ENCODE assay signal across 8 mouse cellular contexts in the genomic region with DNA sequence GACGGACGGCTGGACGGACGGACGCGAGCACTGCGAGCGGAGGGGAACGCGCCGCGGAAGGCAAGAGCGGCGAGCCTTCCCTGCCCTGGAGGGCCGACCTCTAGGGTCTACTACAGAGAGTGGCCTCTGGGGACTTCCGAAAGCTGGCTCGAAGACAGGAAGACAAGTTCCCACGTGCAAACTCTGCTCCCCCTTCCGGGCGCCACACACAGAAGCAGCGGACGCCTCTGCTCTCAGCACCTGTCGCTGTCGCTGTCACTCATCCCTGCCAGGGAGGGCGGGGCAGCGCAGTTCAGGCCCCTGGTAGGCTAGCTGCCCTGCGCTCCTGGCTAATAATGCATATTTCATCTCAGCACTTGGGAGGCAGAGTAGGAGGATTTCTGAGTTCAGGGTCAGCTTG. TPM values are rescaled to one million over a fixed set of nuclear protein-coding genes. Genes with fewer than 3 reads are reported as not detected.
A peak's percentile ranks its signal among the peaks of the same experiment; 100 is the strongest.
DNase-seq lines count a peak whose midpoint lies in the region; ATAC-seq lines count a peak whose summit lies in the region.

No protein-coding gene starts in this region.

- 0% methylated on average over 27 of the region's 27 CpGs for WGBS in embryonic facial prominence, embryonic 11.5 days
- WGBS in heart, embryonic 13.5 days = 1% methylated on average over 27 of the region's 27 CpGs
- 2% methylated on average over 21 of the region's 27 CpGs for WGBS in kidney, embryonic 16.5 days

- H3K27ac ChIP-seq in embryonic facial prominence, embryonic 11.5 days (replicated peaks; ENCODE audit: low read depth, low read length) = no peak overlapping the region
- no peak overlapping the region for H3K27ac ChIP-seq in heart, embryonic 13.5 days (replicated peaks)
- H3K27ac ChIP-seq in kidney, embryonic 16.5 days (ENCODE audit: low read length) = no peak overlapping the region

- no peak overlapping the region for H3K9ac ChIP-seq in embryonic facial prominence, embryonic 11.5 days (replicated peaks; ENCODE audit: low read length)
- peak overlapping the region; percentile 64 for H3K9ac ChIP-seq in heart, embryonic 13.5 days
- H3K9ac ChIP-seq in kidney, embryonic 16.5 days (replicated peaks; ENCODE audit: low read length) = peak overlapping the region; percentile 50; the same call in 1 of the 2 replicates

- no peaks in the 10 kb centered on the region for H3K36me3 ChIP-seq in embryonic facial prominence, embryonic 11.5 days (replicated peaks; ENCODE audit: control insufficient read depth, insufficient read depth, low read depth, low read length)
- no peaks in the 10 kb centered on the region for H3K36me3 ChIP-seq in heart, embryonic 13.5 days
- H3K36me3 ChIP-seq in kidney, embryonic 16.5 days (ENCODE audit: insufficient read depth, low read length) = no peaks in the 10 kb centered on the region

- peak overlapping the region; percentile 37 for H3K4me3 ChIP-seq in embryonic facial prominence, embryonic 11.5 days (ENCODE audit: low read depth, low read length)
- H3K4me3 ChIP-seq in heart, embryonic 13.5 days = peak overlapping the region; percentile 61
- H3K4me3 ChIP-seq in kidney, embryonic 16.5 days (ENCODE audit: low read length) = peak overlapping the region; percentile 52

- H3K9me3 ChIP-seq in embryonic facial prominence, embryonic 11.5 days (replicated peaks; ENCODE audit: control insufficient read depth, low read length) = peaks cover 3% of the 10 kb centered on the region
- H3K9me3 ChIP-seq in heart, embryonic 13.5 days = peaks cover 9% of the 10 kb centered on the region; the same call in 1 of the 2 replicates
- peaks cover 9% of the 10 kb centered on the region for H3K9me3 ChIP-seq in kidney, embryonic 16.5 days (ENCODE audit: low read length)

- peaks cover 19% of the 10 kb centered on the region for H3K27me3 ChIP-seq in embryonic facial prominence, embryonic 11.5 days (ENCODE audit: control insufficient read depth, insufficient read depth, low read length)
- H3K27me3 ChIP-seq in heart, embryonic 13.5 days (replicated peaks) = peaks cover 41% of the 10 kb centered on the region
- H3K27me3 ChIP-seq in kidney, embryonic 16.5 days (ENCODE audit: insufficient read depth, low read length) = peaks cover 23% of the 10 kb centered on the region

- H3K4me1 ChIP-seq in embryonic facial prominence, embryonic 11.5 days (ENCODE audit: control insufficient read depth, insufficient read depth, low read length) = no peaks in the 10 kb centered on the region
- peaks cover 10% of the 10 kb centered on the region; the same call in 1 of the 2 replicates for H3K4me1 ChIP-seq in heart, embryonic 13.5 days
- H3K4me1 ChIP-seq in kidney, embryonic 16.5 days (ENCODE audit: insufficient read depth, low read length) = 0 out of 2 replicates have a peak, but pooled peaks cover 6% of the 10 kb centered on the region

- DNase-seq in urinary bladder, adult 18-20 months (ENCODE audit: low spot score in 2 of 2) = peak; percentile 10 to 26
- DNase-seq in urinary bladder, postnatal 4 days (ENCODE audit: low spot score in 2 of 2) = no peak
- peak; percentile 46 for DNase-seq in embryonic facial prominence, embryonic 11.5 days (ENCODE audit: low spot score)
- DNase-seq in lung, postnatal 10 days = peak; percentile 44
- DNase-seq in retina, postnatal 1 day = peak; percentile 84
- DNase-seq in adipocyte (ENCODE audit: low spot score) = no peak

- peak; percentile 88 for ATAC-seq in embryonic facial prominence, embryonic 11.5 days (replicated peaks; ENCODE audit: insufficient number of reproducible peaks, low FRiP score, low TSS enrichment, low read depth)
- ATAC-seq in heart, embryonic 13.5 days (ENCODE audit: extremely low read depth, insufficient number of reproducible peaks, low FRiP score, low TSS enrichment) = no peak
- peak; percentile 85 for ATAC-seq in kidney, embryonic 16.5 days (ENCODE audit: low FRiP score, low TSS enrichment)

- peak overlapping the region; percentile 36 for H3K4me2 ChIP-seq in embryonic facial prominence, embryonic 11.5 days (ENCODE audit: low read depth, low read length)
- peak overlapping the region; percentile 76 for H3K4me2 ChIP-seq in heart, embryonic 13.5 days
- H3K4me2 ChIP-seq in kidney, embryonic 16.5 days (replicated peaks; ENCODE audit: low read depth, low read length) = peak overlapping the region; percentile 59

RNA-seq across cellular contexts. Expression of gene Boll, which starts 0.3 kb away (rescaled TPM):
- polyA plus RNA-seq in embryonic facial prominence, embryonic 11.5 days (2014; fragmentation: Nextera tagmentation; extraction: Ambion mirVana) = 0.21 and 0.31 TPM in 2 replicates
- 0.11 and 0.27 TPM in 2 replicates for polyA plus RNA-seq in heart, embryonic 13.5 days (2015; fragmentation: Nextera tagmentation; extraction: Ambion mirVana)
- polyA plus RNA-seq in kidney, embryonic 16.5 days (2015; fragmentation: Nextera tagmentation; extraction: Ambion mirVana) = 0.36 and 0.46 TPM in 2 replicates

RNA-seq across cellular contexts. Expression of gene Plcl1, which starts 42.1 kb away (rescaled TPM):
- polyA plus RNA-seq in embryonic facial prominence, embryonic 11.5 days (2014; fragmentation: Nextera tagmentation; extraction: Ambion mirVana) = 1.0 and 1.2 TPM in 2 replicates
- 0.67 and 0.71 TPM in 2 replicates for polyA plus RNA-seq in heart, embryonic 13.5 days (2015; fragmentation: Nextera tagmentation; extraction: Ambion mirVana)
- 3.9 and 4.5 TPM in 2 replicates for polyA plus RNA-seq in kidney, embryonic 16.5 days (2015; fragmentation: Nextera tagmentation; extraction: Ambion mirVana)

Comparison
In these comparisons a context has a peak if more than half of its experiments do, and no peak if none do; other contexts are left out.
1. DNase-seq: peak in urinary bladder, adult 18-20 months (2 of 2), embryonic facial prominence, embryonic 11.5 days (single experiment), lung, postnatal 10 days (single experiment) and retina, postnatal 1 day (single experiment); none in urinary bladder, postnatal 4 days (0 of 2) and adipocyte (single experiment).
2. Peak in every context shown above with its lines, with median percentiles within 50 percentile points of each other: H3K4me2 ChIP-seq and H3K4me3 ChIP-seq.